Mouse (Mus musculus) heart, embryonic 11.5 days (tissue): Measurements from ENCODE around the gene Luc7l. TPM values are rescaled to one million over a fixed set of nuclear protein-coding genes. Genes with fewer than 3 reads are reported as not detected.

Source experiments
- ATAC-seq: fragments of 200-750 bp; cut with Nextera tagmentation; replicated peaks from 2 replicates; pipeline ENCODE4 v1.8.0; 2017; ENCODE audit warnings: moderate library complexity; ENCODE audit not compliant: insufficient number of reproducible peaks, low FRiP score, low TSS enrichment
- H3K27ac ChIP-seq: fragments of 300-500 bp; sonication (generic); 2 replicates; pipeline ENCODE4 v1.5.1; 2014; ENCODE audit warnings: mild to moderate bottlenecking, low read depth, low read length
- H3K27me3 ChIP-seq: fragments of 300-500 bp; sonication (generic); 2 replicates; pipeline ENCODE4 v1.6.1; 2014; ENCODE audit warnings: mild to moderate bottlenecking, low read length, mixed read lengths; ENCODE audit not compliant: control insufficient read depth, insufficient read depth
- H3K36me3 ChIP-seq: fragments of 300-500 bp; sonication (generic); 2 replicates; pipeline ENCODE4 v1.6.1; 2014; ENCODE audit warnings: mild to moderate bottlenecking, low read length, moderate library complexity, mixed read lengths; ENCODE audit not compliant: control insufficient read depth, insufficient read depth
- H3K4me1 ChIP-seq: fragments of 300-500 bp; sonication (generic); 2 replicates; pipeline ENCODE4 v1.6.1; 2014; ENCODE audit warnings: low read length; ENCODE audit not compliant: control insufficient read depth, insufficient read depth
- H3K4me2 ChIP-seq: fragments of 300-500 bp; sonication (generic); 2 replicates; pipeline ENCODE4 v1.6.1; 2014; ENCODE audit warnings: mild to moderate bottlenecking, moderate library complexity
- H3K4me3 ChIP-seq: fragments of 300-500 bp; sonication (generic); 2 replicates; pipeline ENCODE4 v1.5.1; 2014; ENCODE audit warnings: low read depth, low read length
- H3K9ac ChIP-seq: fragments of 300-500 bp; sonication (generic); 2 replicates; pipeline ENCODE4 v1.6.1; 2014; ENCODE audit warnings: mild to moderate bottlenecking, low read depth, low read length, moderate library complexity
- H3K9me3 ChIP-seq: fragments of 300-500 bp; sonication (generic); replicated peaks from 2 replicates; pipeline ENCODE4 v1.6.1; 2016; ENCODE audit warnings: low read length; ENCODE audit not compliant: control insufficient read depth
- WGBS: fragments of 180-500 bp; shearing (Covaris S2); extraction: QIAGEN DNeasy Blood & Tissue Kit; methylation state at CpG from one replicate; pipeline ENCODE4 v1.1.7; 2014; ENCODE audit not compliant: insufficient replicate concordance; 5-methylcytosine and 5-hydroxymethylcytosine counted together
- polyA plus RNA-seq: library from polyadenylated mRNA; unstranded; fragments of >200 nt; fragmentation: Nextera tagmentation; extraction: Ambion mirVana; gene quantifications from 2 replicates; pipeline ENCODE4 v1.2.1, GENCODE M21; 2014

The Luc7l gene
- polyA plus RNA-seq, 1 experiment from 2014 or later, result 70.2 TPM

DNA sequence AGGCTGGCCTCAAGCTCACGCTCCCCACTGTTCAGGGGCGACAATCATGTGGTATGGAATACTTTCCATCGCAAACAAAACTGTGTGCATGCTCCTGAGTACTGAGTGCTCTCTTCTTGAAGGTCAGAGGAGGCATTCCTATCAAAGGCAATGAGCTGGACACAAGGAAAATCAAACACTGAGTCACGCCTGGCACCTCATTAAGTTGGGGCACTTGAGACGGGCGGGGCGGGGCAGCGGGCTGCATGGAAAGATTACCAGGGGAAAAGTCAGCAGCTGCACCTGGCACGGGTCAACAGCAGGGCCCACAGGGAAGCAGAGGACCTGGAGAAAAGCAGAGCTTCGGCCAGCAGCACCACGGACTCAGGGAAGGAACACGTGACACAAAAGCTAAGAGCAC, 27.5 kb upstream of the Luc7l start:
- H3K4me2 ChIP-seq, result no peak overlapping the region
- H3K9me3 ChIP-seq, result no peaks in the 10 kb centered on the region
- ATAC-seq, result no peak
- no peak overlapping the region for H3K9ac ChIP-seq
- H3K4me3 ChIP-seq, result no peak overlapping the region
- H3K27ac ChIP-seq, result no peak overlapping the region
- 76% methylated on average over 12 of the region's 12 CpGs for WGBS
- H3K27me3 ChIP-seq, result no peaks in the 10 kb centered on the region
- H3K36me3 ChIP-seq, result no peaks in the 10 kb centered on the region
- H3K4me1 ChIP-seq, result no peaks in the 10 kb centered on the region

- 86% methylated on average over 5 of the region's 5 CpGs for WGBS
- no peak for ATAC-seq
- H3K9me3 ChIP-seq, result no peaks in the 10 kb centered on the region
- no peak overlapping the region for H3K4me2 ChIP-seq
- no peaks in the 10 kb centered on the region for H3K36me3 ChIP-seq
- no peaks in the 10 kb centered on the region for H3K27me3 ChIP-seq
- H3K9ac ChIP-seq, result no peak overlapping the region
- H3K4me1 ChIP-seq, result no peaks in the 10 kb centered on the region
- H3K4me3 ChIP-seq, result no peak overlapping the region
- no peak overlapping the region for H3K27ac ChIP-seq
Measured at GRCm38 (mm10) chr17:26229776-26230175, 22.9 kb upstream of the Luc7l start.

- no peaks in the 10 kb centered on the region for H3K9me3 ChIP-seq
- no peaks in the 10 kb centered on the region for H3K4me1 ChIP-seq
- no peak overlapping the region for H3K9ac ChIP-seq
- ATAC-seq, result no peak
- no peak overlapping the region for H3K4me2 ChIP-seq
- H3K27me3 ChIP-seq, result no peaks in the 10 kb centered on the region
- H3K4me3 ChIP-seq, result no peak overlapping the region
- H3K27ac ChIP-seq, result no peak overlapping the region
- no peaks in the 10 kb centered on the region for H3K36me3 ChIP-seq
- 89% methylated on average over 5 of the region's 5 CpGs for WGBS
Measured at GRCm38 (mm10) chr17:26231156-26231555, 21.5 kb upstream of the Luc7l start.

DNA sequence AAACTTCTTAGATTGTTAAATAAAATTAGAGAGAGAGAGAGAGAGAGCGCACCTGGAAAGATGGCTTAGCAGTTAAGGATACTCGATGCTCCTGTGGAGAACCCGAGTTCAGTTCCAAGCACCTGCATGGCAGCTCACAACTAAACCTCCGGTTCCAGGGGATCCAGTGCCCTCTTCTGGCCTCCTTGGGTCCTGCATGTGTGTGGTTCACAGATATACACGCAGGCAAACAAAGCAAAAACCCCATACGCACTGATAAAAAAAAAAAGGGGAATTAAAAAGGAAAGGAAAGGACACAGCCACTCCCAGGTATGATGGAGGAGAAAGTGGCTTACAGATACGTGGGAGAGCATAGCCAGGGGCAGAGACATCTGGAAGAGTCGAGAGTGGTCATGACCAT, 19.8 kb upstream of the Luc7l start:
- no peaks in the 10 kb centered on the region for H3K4me1 ChIP-seq
- no peak overlapping the region for H3K4me2 ChIP-seq
- 66% methylated on average over 8 of the region's 8 CpGs for WGBS
- H3K36me3 ChIP-seq, result no peaks in the 10 kb centered on the region
- no peaks in the 10 kb centered on the region for H3K9me3 ChIP-seq
- no peak overlapping the region for H3K27ac ChIP-seq
- no peaks in the 10 kb centered on the region for H3K27me3 ChIP-seq
- no peak overlapping the region for H3K9ac ChIP-seq
- H3K4me3 ChIP-seq, result no peak overlapping the region
- ATAC-seq, result no peak

DNA sequence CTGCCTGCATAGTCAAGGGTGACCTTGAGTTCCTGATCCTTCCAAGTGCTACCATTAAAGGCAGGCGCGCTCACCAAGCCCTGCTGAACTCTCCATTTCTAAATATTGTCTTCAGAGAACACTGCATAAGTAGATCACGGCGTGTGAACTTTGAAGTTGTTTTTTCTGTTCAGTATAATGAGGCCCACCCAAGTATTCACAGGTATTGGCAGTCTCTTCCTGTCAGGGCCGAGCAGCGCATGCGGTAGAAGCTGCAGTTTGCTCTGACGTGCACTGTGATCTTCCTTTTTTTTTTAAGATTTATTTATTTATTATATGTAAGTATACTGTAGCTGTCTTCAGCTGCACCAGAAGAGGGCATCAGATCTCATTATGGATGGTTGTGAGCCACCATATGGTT, 18.3 kb upstream of the Luc7l start:
- no peak overlapping the region for H3K4me2 ChIP-seq
- no peak for ATAC-seq
- H3K27ac ChIP-seq, result no peak overlapping the region
- no peaks in the 10 kb centered on the region for H3K36me3 ChIP-seq
- no peaks in the 10 kb centered on the region for H3K4me1 ChIP-seq
- no peak overlapping the region for H3K4me3 ChIP-seq
- no peaks in the 10 kb centered on the region for H3K27me3 ChIP-seq
- no peak overlapping the region for H3K9ac ChIP-seq
- 90% methylated on average over 8 of the region's 8 CpGs for WGBS
- H3K9me3 ChIP-seq, result no peaks in the 10 kb centered on the region

- no peak for ATAC-seq
Measured at GRCm38 (mm10) chr17:26235077-26235815, 17.4 kb upstream of the Luc7l start.

DNA sequence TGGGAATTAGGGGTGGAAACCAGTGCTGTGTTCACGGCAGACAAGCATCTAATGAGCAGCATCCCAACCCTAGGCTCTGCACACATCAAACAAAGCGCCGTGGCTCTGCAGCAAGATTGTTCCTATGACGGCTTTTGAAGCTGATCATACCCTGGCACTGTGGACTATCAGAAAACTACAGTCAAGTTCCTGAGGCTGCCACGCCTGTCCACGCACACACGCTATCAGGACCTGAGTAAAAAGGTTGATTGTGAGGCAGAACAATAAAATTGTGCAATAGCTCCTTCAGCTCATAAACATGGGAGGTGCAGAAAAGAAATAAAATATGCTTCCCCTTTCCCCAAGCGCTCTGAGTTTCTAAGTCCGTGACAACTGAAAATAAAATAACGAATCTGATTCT, 15.0 kb upstream of the Luc7l start:
- no peak overlapping the region for H3K9ac ChIP-seq
- no peak for ATAC-seq
- WGBS, result 76% methylated on average over 10 of the region's 10 CpGs
- no peak overlapping the region for H3K4me3 ChIP-seq
- no peaks in the 10 kb centered on the region for H3K9me3 ChIP-seq
- H3K27ac ChIP-seq, result no peak overlapping the region
- no peaks in the 10 kb centered on the region for H3K36me3 ChIP-seq
- no peak overlapping the region for H3K4me2 ChIP-seq
- H3K27me3 ChIP-seq, result no peaks in the 10 kb centered on the region
- peaks cover 9% of the 10 kb centered on the region; the same call in 1 of the 2 replicates for H3K4me1 ChIP-seq

More at GRCm38 (mm10) chr17:26235077-26235815, 17.4 kb upstream of the Luc7l start:
- Histone ChIP-seq H3K4me2 (no peak overlapping the region), H3K27ac (no peak overlapping the region), H3K36me3 (no peaks in the 10 kb centered on the region), H3K27me3 (no peaks in the 10 kb centered on the region), H3K9ac (no peak overlapping the region), H3K9me3 (no peaks in the 10 kb centered on the region), H3K4me1 (peaks cover 2% of the 10 kb centered on the region; the same call in 1 of the 2 replicates), H3K4me3 (no peak overlapping the region)
- WGBS, result 59% methylated on average over 13 of the region's 13 CpGs

DNA sequence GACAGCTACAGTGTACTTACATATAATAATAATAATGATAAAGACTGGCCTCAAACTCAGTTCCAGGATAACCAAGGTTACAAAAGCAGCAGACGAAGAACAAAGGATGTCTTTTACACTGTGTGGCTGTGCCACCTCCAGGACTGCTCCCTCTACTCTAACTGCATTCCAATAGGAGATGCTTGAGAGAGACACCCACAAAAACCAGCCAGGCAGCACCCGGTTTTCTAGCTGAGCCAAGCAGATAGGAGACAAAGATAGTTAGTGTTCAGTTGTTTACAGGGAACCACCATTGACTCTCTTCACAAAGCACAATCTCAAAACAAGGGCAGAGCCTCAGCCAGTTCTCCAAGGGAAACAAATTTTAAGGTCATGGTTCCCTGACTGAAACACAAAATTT, 13.1 kb upstream of the Luc7l start:
- H3K9ac ChIP-seq, result no peak overlapping the region
- no peak overlapping the region for H3K4me2 ChIP-seq
- ATAC-seq, result no peak
- H3K27me3 ChIP-seq, result no peaks in the 10 kb centered on the region
- no peaks in the 10 kb centered on the region for H3K9me3 ChIP-seq
- H3K27ac ChIP-seq, result no peak overlapping the region
- H3K4me1 ChIP-seq, result peaks cover 15% of the 10 kb centered on the region
- H3K4me3 ChIP-seq, result no peak overlapping the region
- no peaks in the 10 kb centered on the region for H3K36me3 ChIP-seq
- 61% methylated on average over 2 of the region's 2 CpGs for WGBS

- 43% methylated on average over 6 of the region's 6 CpGs for WGBS
- Histone ChIP-seq H3K9me3 (no peaks in the 10 kb centered on the region), H3K4me1 (peaks cover 15% of the 10 kb centered on the region), H3K36me3 (no peaks in the 10 kb centered on the region), H3K4me2 (no peak overlapping the region), H3K27me3 (no peaks in the 10 kb centered on the region), H3K9ac (no peak overlapping the region), H3K4me3 (no peak overlapping the region), H3K27ac (no peak overlapping the region)
- no peak for ATAC-seq
Measured at GRCm38 (mm10) chr17:26240120-26240790, 12.4 kb upstream of the Luc7l start.
